Mouse (Mus musculus): ENCODE data around the gene Mapkapk3.

The Mapkapk3 gene

DNA sequence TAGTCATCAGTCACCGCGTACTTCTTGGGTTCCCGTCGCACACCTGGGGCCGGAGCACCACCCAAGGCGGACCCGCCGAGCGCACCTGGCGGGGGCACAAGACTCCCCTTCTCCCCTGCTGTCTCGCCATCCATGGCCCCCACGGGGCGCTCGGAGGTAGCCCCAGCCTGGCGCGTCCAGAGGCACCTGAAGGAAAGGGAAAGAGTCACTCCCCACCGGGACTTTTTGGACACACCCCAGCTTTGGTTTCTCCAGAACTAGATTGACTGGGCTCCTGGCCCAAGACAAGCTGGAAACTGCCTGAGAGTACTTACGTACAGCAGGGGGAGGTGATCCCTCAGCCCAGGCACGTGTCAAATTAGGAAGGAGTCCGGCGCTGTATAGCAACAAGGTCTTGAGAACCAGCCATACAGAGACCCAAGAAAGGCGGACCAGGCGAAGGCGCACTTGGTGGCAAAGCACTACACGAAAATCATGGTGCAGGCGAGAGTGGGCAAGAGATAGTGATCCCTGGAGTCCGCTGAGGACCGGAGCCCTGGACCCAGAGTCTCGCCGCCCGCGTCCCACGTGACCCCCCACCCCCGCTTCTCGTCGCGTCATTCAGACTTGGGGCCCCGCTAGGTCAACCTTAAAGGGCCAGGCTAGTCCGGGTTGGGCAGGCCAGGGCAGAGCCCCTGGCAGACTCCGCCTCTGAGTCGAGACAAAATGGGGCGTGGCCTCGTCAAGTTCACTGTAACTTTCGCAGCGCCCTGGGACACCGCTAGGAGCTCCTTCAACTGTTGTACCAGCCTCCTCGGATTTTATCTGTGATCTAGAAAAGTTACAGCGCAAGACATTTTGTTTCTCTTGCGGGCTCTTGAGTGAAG, at the start of gene Mapkapk3:
Mapkapk3 (minus strand) TSS at position 667 of the 866 bp plus-strand sequence.
- peak; percentile 36 for DNase-seq (ENCODE audit: low spot score)

- peak; percentile 57 for DNase-seq (ENCODE audit: low spot score)
Measured at GRCm38 (mm10) chr9:107338172-107338883, 48.7 kb upstream of the Mapkapk3 start, which contains the start of gene Hemk1. Hemk1 (minus strand) TSS chr9:107338350.

DNA sequence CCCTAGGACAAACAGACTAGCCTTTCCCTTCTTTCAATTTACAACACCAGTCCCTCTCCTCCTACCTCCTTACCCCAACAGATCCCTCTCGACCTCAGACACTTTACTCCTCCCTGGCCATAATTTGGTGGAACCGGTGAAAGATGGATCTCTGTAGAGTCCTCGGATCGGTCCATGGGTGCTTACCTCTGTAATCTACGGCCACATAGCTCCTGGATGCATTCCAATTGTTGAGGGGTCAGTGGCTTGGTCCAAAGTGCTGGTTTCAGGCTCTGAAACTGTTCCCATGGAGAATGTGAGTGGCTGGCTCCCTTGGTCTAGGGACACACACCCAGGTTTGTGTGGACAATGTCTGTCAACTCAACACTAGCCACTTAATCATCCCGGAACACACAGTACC, 46.7 kb upstream of the Mapkapk3 start:
- DNase-seq (ENCODE audit: low spot score) = no peak

GRCm38 (mm10) chr9:107335909-107336308, 46.2 kb upstream of the Mapkapk3 start:
- peak; percentile 60 for DNase-seq (ENCODE audit: low spot score)

DNA sequence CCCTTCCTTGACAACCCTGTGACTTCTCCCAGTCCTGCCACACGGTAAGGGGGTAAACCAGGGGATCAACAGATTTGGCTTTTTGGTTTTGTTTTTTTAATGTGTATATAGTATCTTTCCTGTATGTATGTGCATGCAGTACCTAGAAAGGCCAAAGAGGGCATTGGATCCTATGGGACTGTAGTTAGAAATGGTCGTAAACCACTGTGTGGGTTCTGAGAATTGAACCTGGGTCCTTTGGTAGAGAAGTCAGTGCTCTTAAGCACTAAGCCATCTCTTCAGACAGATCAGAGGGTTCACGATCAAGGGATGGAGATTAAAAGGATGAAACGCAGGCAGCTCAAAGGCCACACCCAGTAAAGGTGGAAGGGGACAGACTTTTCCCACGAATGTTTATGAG, 45.4 kb upstream of the Mapkapk3 start:
- no peak for DNase-seq (ENCODE audit: low spot score)

DNA sequence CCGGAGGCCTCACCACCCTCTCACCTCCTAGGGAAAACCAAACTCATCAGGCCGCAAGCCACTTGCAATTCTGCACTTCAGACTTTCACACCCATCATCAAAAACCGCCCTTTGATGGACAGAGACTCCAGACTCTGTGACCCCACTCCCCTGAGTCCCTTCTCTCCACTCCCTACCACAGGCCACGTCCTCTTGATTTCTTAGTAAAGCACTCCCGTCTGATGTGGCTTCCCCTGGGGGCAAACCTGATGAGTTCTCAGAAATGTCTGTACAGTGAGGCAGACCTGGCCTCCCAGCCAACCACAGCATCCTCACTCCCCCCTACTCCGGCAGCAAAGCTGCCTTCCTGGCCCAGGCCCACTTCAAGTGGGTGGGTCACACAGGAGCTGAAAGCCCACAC, 44.7 kb upstream of the Mapkapk3 start:
- no peak for DNase-seq (ENCODE audit: low spot score)

DNA sequence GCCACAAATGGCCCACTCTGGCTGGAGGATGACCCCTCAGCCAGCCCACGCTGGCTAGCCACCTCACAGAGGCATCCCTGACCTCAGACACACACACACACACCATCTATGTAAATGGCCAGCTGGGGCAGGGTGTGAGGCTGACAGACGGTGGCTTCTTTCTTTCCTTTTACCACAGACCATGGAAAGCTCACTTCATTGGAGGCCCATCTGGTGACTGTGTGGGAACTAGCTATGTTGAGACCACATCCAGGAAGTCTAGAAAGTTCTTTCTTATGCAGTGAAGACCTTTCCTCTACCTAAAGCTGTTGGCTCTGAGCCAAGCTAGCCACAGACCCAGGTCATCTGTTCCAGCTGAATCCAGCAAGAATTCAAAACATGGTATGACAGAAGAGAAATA, 44.0 kb upstream of the Mapkapk3 start:
- DNase-seq (ENCODE audit: low spot score) = no peak

GRCm38 (mm10) chr9:107330791-107331190, 41.1 kb upstream of the Mapkapk3 start:
- no peak for DNase-seq (ENCODE audit: low spot score)

GRCm38 (mm10) chr9:107327879-107328620, 38.4 kb upstream of the Mapkapk3 start:
- no peak for DNase-seq (ENCODE audit: low spot score)

DNA sequence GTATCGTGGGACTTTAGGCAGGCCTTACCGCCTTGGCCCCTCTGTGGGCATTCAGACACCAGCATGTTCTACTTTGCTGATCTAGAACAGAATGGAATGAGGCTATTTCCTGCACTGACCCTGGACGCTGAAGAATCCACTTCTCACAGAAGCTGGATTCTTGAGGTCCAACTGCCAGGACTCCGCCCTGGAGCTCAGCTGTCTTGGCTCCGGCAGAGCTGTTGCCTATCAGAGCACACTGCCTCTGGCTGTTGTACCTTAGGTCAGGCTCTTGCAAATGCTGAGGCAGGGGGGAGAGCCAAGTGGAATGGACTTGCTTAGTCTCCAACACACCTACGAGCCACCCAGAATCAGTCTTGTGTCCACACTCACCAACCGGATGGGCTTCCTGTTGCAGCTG, 36.2 kb upstream of the Mapkapk3 start:
- DNase-seq (ENCODE audit: low spot score) = no peak

GRCm38 (mm10) chr9:107324799-107325561, 35.3 kb upstream of the Mapkapk3 start:
- DNase-seq (ENCODE audit: low spot score) = no peak

DNA sequence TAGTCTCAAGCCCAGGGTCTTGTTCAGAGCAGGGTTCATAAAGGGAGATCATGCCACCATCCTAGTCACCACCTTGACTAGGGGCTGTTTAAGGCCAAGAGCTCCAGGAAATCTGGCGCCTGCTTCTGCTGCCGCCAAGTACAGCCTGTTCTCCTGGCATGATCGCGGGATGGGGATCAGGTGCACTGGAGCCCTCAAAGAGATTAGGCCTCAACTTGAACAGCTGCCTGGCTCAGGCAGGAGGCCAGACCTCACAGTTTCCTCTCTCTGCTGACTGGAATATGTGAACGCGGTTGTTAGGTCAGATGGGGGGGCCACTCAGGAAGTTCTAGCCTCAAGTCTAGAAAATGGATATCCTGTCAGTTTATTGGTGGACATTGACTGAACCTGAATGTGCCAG, 33.9 kb upstream of the Mapkapk3 start:
- no peak for DNase-seq (ENCODE audit: low spot score)

GRCm38 (mm10) chr9:107322461-107323050, 32.9 kb upstream of the Mapkapk3 start:
- DNase-seq (ENCODE audit: low spot score) = no peak

GRCm38 (mm10) chr9:107315791-107316190, 26.1 kb upstream of the Mapkapk3 start:
- no peak for DNase-seq (ENCODE audit: low spot score)

DNA sequence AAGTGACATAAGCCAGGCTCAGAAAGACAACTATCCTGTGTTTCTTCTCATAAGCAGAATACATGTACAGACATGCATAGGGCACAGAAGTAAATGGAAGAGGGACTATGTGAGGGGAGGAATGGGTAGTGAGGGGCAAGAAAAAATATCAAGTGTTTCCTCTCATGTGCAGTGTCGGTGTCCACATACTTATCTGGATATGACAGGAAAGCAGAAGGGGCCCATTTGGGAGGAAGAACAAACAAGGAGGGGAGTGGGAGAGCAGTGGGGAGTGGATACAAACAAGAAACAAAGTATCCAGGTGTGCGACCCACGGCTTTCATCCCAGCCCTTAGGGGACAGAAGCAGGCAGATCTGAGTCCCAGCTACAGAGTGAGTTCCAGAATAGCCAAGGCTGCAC, 24.2 kb upstream of the Mapkapk3 start:
- no peak for DNase-seq (ENCODE audit: low spot score)

GRCm38 (mm10) chr9:107312811-107313584, 23.3 kb upstream of the Mapkapk3 start:
- DNase-seq (ENCODE audit: low spot score) = no peak

DNA sequence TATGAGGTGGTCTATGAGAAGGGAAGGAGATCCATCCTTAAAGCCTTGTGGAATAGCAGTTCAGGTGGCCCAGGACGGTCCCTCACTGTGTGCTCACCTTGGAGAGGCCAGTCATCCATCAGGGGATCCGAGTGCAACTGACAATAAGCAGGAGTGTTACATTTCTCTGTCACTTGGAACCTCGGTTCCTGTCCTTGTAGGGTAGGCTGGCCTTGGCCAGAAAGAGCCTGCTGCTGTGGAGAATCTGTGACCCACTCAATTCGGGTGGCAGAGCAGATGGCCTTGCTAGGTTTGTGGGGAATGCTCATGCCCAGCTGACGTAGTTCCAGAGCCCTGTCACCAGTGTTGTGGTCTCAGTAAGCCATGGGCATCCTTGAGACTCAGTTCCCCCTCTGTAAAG, 19.9 kb upstream of the Mapkapk3 start:
- DNase-seq (ENCODE audit: low spot score) = no peak

DNA sequence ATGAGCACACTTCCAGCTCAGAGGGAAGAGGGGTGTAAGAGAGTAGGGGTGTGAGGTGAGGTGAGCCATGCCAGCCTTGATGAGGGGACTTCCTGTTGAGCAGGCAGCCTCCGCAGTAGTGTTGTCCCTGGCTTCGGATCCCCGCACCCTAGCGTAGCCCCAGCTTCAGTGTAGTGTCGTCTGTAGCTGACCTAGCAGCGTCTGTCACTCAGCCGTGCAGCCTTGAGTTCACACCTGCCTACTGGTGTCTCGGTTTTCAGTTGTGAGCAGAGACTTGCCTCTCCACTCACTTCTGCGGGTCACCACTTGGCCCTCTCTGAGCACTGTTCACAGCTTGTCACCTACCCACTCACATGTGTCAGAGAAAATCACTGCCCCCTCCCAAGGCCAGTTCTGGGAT, 19.5 kb upstream of the Mapkapk3 start:
- no peak for DNase-seq (ENCODE audit: low spot score)

DNA sequence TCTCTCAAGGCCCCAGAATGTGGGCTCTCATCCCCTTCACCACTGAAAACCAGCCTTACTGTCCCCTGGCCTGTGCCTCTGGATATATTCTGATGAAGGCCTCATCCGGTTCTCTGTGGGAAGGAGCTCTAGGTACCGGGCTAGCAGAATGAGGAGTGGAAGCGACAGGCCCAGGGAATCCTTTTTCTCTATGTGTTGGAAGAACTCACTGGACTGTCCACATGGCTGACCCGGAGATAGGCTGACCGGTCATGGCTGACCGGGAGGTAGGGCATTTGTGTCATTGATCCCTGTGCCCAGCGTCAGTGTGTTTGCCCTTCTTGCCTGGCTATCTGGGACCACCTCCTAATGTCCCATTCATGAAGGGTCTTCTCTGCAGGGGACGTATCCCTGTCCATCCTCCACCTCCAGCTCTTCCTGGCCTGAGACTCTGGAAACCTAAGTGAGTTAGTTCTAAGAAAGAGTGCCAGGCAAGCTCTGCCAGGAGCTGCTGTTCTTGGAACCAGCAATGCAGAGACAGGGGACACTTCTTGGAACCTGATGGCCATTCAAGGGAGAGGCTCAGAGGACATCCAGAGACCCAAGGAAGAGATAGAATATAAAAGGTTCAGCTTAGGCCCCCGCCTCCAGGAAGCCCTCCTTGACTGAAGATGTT, 18.8 kb upstream of the Mapkapk3 start:
- no peak for DNase-seq (ENCODE audit: low spot score)

DNA sequence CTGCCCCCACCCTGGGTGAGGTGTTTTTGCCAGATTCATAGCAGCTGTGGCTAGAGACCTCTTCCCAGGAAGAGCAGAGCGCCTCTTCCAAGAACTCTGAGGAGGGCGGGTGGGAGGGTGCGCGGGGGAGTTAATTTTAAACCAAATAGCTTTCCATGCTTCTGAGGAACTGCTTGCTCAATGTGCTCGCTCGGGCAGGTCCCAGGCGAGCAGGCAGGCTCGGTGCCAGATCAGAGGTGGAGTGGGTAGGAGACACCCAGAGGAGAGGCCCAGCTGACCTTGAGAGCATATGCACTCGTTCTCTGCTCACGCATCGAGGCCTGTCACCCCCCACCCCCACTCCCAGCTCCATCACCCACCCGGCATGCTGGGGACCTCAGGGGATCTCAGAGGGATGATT, 18.2 kb upstream of the Mapkapk3 start:
- DNase-seq (ENCODE audit: low spot score) = peak; percentile 23

Measured in left cerebral cortex, adult 11 months (tissue).